Mouse (Mus musculus) left cerebral cortex, adult 2 months (tissue): ENCODE data around the gene Larp7. TPM values are rescaled to one million over a fixed set of nuclear protein-coding genes. Genes with fewer than 3 reads are reported as not detected.
A peak's percentile ranks its signal among the peaks of the same experiment; 100 is the strongest.

Source experiments
- DNase-seq, 2 experiments: peaks; one replicate each; pipeline ENCODE4 v3.0.0; 2021 to 2022; ENCODE audit warnings: low spot score in 2 of 2, mixed read lengths in 1 of 2; ENCODE audit errors: extremely low spot score in 1 of 2
- H3K27ac ChIP-seq: fragments of 200-600 bp; 2 replicates; pipeline ENCODE4 v1.8.1; 2022
- H3K4me3 ChIP-seq: fragments of 200-600 bp; 2 replicates; pipeline ENCODE4 v1.8.1; 2022
- CTCF ChIP-seq: fragments of 200-600 bp; IDR thresholded peaks from 2 replicates; pipeline ENCODE4 v1.8.1; 2022; ENCODE audit warnings: antibody characterized with exemption, mild to moderate bottlenecking, moderate library complexity
- intact Hi-C: fragments of 180-260 bp; cut with DNase I; formaldehyde crosslinking; loops from one replicate; pipeline ENCODE4 v1.15.1; 2025
- long read RNA-seq, 2 experiments: library from polyadenylated mRNA; stranded (forward); transcript quantifications; one replicate each; pipeline ENCODE4 v2.0.0; 2021; ENCODE audit warnings: borderline mapping rate in 2 of 2
- total RNA-seq, 2 experiments: library from RNA; stranded (reverse); gene quantifications; 2 replicates each; pipeline ENCODE4 v1.2.3; 2021

The Larp7 gene
- total RNA-seq = 10 to 100 TPM; 16.8 to 19.2 TPM
- long read RNA-seq, experiment 1, transcript Larp7-201 (13 exons, 2,121 nt) = major isoform, 22 of 27 reads
- long read RNA-seq, experiment 1, partial matches to known transcripts = 2 of 27 reads
- long read RNA-seq, experiment 1, other reads (novel, unspliced or antisense) = 3 of 27 reads
- long read RNA-seq, experiment 2, transcript Larp7-201 (13 exons, 2,121 nt) = major isoform, 7 of 12 reads
- long read RNA-seq, experiment 2, partial matches to known transcripts = 1 of 12 reads
- long read RNA-seq, experiment 2, other reads (novel, unspliced or antisense) = 4 of 12 reads

GRCm38 (mm10) chr3:127552973-127553719, at the start of gene Larp7, which contains the start of gene Zgrf1:
Gene Larp7 (minus strand): TSS chr3:127553349.
Gene Zgrf1 (plus strand): TSS chr3:127553489.
- intact Hi-C loops = loop anchor here (2.0 to 5.0 kb wide), 4 partner anchors 54 to 366 kb away; partner anchors contain the start of gene Ank2
- Histone ChIP-seq H3K4me3 (peak within 1 kb of the TSS; percentile 88), H3K27ac (peak within 1 kb of the TSS; percentile 99)
- DNase-seq = peak; percentile 99
- no peak for TF ChIP-seq CTCF

GRCm38 (mm10) chr3:127597136-127597535, 44.0 kb upstream of the Larp7 start:
- Histone ChIP-seq H3K4me3 (no peak overlapping the region), H3K27ac (no peak overlapping the region)
- TF ChIP-seq CTCF = no peak
- no peak for DNase-seq
- intact Hi-C loops = no loop called here

GRCm38 (mm10) chr3:127572557-127572956, 19.4 kb upstream of the Larp7 start:
- H3K27ac ChIP-seq = no peak overlapping the region
- H3K4me3 ChIP-seq = no peak overlapping the region
- DNase-seq = peak; percentile 31 to 44
- intact Hi-C loops = loop anchor here (2.0 kb wide), 2 partner anchors 190 to 376 kb away; no protein-coding TSS in a partner anchor
- TF ChIP-seq CTCF = peak; percentile 74

GRCm38 (mm10) chr3:127565129-127565528, 12.0 kb upstream of the Larp7 start:
- TF ChIP-seq CTCF = peak; percentile 17
- Histone ChIP-seq H3K4me3 (no peak overlapping the region), H3K27ac (no peak overlapping the region)
- no peak for DNase-seq
- intact Hi-C loops = no loop called here

- intact Hi-C loops = no loop called here
- no peak overlapping the region for H3K4me3 ChIP-seq
- H3K27ac ChIP-seq = no peak overlapping the region
- DNase-seq = no peak
- TF ChIP-seq CTCF = no peak
These were observed 9.8 kb upstream of the Larp7 start for GRCm38 (mm10) chr3:127562974-127563373.

- no peak overlapping the region for H3K27ac ChIP-seq
- TF ChIP-seq CTCF = peak; percentile 23
- intact Hi-C loops = no loop called here
- no peak for DNase-seq
- no peak overlapping the region for H3K4me3 ChIP-seq
These were observed 5.1 kb upstream of the Larp7 start for GRCm38 (mm10) chr3:127558201-127558600.

- TF ChIP-seq CTCF = peak; percentile 45
- intact Hi-C loops = loop anchor here (5.0 kb wide), 1 partner anchor 367 kb away; no protein-coding TSS in a partner anchor
- Histone ChIP-seq H3K27ac (no peak overlapping the region), H3K4me3 (no peak overlapping the region)
- DNase-seq = no peak
These were observed 1.6 kb upstream of the Larp7 start for GRCm38 (mm10) chr3:127554723-127555122.

GRCm38 (mm10) chr3:127553720-127554043, 533 bp upstream of the Larp7 start:
- Histone ChIP-seq H3K4me3 (peak overlapping the region; percentile 88), H3K27ac (no peak overlapping the region)
- no peak for TF ChIP-seq CTCF
- intact Hi-C loops = loop anchor here (2.0 to 5.0 kb wide), 4 partner anchors 55 to 366 kb away; partner anchors contain the start of gene Ank2
- no peak for DNase-seq

GRCm38 (mm10) chr3:127552434-127552972, 646 bp downstream of the Larp7 start:
- no peak; the same call in 1 of the 2 replicates for TF ChIP-seq CTCF
- Histone ChIP-seq H3K27ac (peak overlapping the region; percentile 99), H3K4me3 (peak overlapping the region; percentile 88)
- intact Hi-C loops = loop anchor here (2.0 to 5.0 kb wide), 4 partner anchors 54 to 365 kb away; partner anchors contain the start of gene Ank2
- no peak for DNase-seq

GRCm38 (mm10) chr3:127547882-127548281, 5.3 kb downstream of the Larp7 start:
- no peak for DNase-seq
- no peak overlapping the region for H3K27ac ChIP-seq
- intact Hi-C loops = no loop called here
- no peak overlapping the region for H3K4me3 ChIP-seq
- TF ChIP-seq CTCF = peak; percentile 56

GRCm38 (mm10) chr3:127544610-127545121, 8.5 kb downstream of the Larp7 start:
- intact Hi-C loops = no loop called here
- no peak for DNase-seq
- no peak for TF ChIP-seq CTCF
- Histone ChIP-seq H3K27ac (no peak overlapping the region), H3K4me3 (no peak overlapping the region)

GRCm38 (mm10) chr3:127543976-127544375, 9.2 kb downstream of the Larp7 start:
- no peak for DNase-seq
- intact Hi-C loops = no loop called here
- Histone ChIP-seq H3K4me3 (no peak overlapping the region), H3K27ac (no peak overlapping the region)
- TF ChIP-seq CTCF = no peak
